Mouse (Mus musculus) forebrain, embryonic 16.5 days (tissue): ENCODE data around the gene Gna11. TPM values are rescaled to one million over a fixed set of nuclear protein-coding genes. Genes with fewer than 3 reads are reported as not detected.

Source experiments
- ATAC-seq: fragments of 200-750 bp; cut with Nextera tagmentation; 2 replicates; pipeline ENCODE4 v1.8.0; 2017; ENCODE audit warnings: mild to moderate bottlenecking, moderate library complexity
- H3K27ac ChIP-seq: fragments of 300-500 bp; sonication (generic); 2 replicates; pipeline ENCODE4 v1.5.1; 2014; ENCODE audit warnings: low read length, control low read depth
- H3K27me3 ChIP-seq: fragments of 300-500 bp; sonication (generic); replicated peaks from 2 replicates; pipeline ENCODE4 v1.6.1; 2014; ENCODE audit warnings: low read length; ENCODE audit not compliant: control insufficient read depth, insufficient read depth
- H3K36me3 ChIP-seq: fragments of 300-500 bp; sonication (generic); 2 replicates; pipeline ENCODE4 v1.6.1; 2014; ENCODE audit not compliant: control insufficient read depth, insufficient read depth
- H3K4me1 ChIP-seq: fragments of 300-500 bp; sonication (generic); replicated peaks from 2 replicates; pipeline ENCODE4 v1.6.1; 2014; ENCODE audit warnings: low read length; ENCODE audit not compliant: control insufficient read depth, insufficient read depth
- H3K4me2 ChIP-seq: fragments of 300-500 bp; sonication (generic); 2 replicates; pipeline ENCODE4 v1.6.1; 2014; ENCODE audit warnings: mild to moderate bottlenecking, low read length, control low read depth
- H3K4me3 ChIP-seq: fragments of 300-500 bp; sonication (generic); replicated peaks from 2 replicates; pipeline ENCODE4 v1.5.1; 2014; ENCODE audit warnings: mild to moderate bottlenecking, low read length, control low read depth
- H3K9ac ChIP-seq: fragments of 300-500 bp; sonication (generic); replicated peaks from 2 replicates; pipeline ENCODE4 v1.6.1; 2014; ENCODE audit warnings: low read depth, low read length, control low read depth
- H3K9me3 ChIP-seq: fragments of 300-500 bp; sonication (generic); 2 replicates; pipeline ENCODE4 v1.6.1; 2016; ENCODE audit warnings: low read length; ENCODE audit not compliant: control insufficient read depth
- WGBS: fragments of 180-500 bp; shearing (Covaris S2); extraction: QIAGEN DNeasy Blood & Tissue Kit; methylation state at CpG from one replicate; pipeline ENCODE4 v1.1.7; 2014; 5-methylcytosine and 5-hydroxymethylcytosine counted together
- polyA plus RNA-seq: library from polyadenylated mRNA; unstranded; fragments of >200 nt; fragmentation: Nextera tagmentation; extraction: Ambion mirVana; gene quantifications from 2 replicates; pipeline ENCODE4 v1.2.1, GENCODE M21; 2015

The Gna11 gene
- polyA plus RNA-seq, 1 experiment from 2014 or later = 112 TPM

- Histone ChIP-seq H3K36me3 (no peaks in the 10 kb centered on the region), H3K9ac (peak overlapping the region; percentile 46), H3K4me3 (peak overlapping the region; percentile 48), H3K27ac (no peak overlapping the region), H3K9me3 (no peaks in the 10 kb centered on the region), H3K4me1 (peaks cover 4% of the 10 kb centered on the region; the same call in 1 of the 2 replicates), H3K4me2 (peak overlapping the region; percentile 72), H3K27me3 (no peaks in the 10 kb centered on the region)
- peak; percentile 42 for ATAC-seq
- WGBS = 5% methylated on average over 36 of the region's 36 CpGs
Observed at GRCm38 (mm10) chr10:81502658-81503057, 42.3 kb downstream of the Gna11 start.

DNA sequence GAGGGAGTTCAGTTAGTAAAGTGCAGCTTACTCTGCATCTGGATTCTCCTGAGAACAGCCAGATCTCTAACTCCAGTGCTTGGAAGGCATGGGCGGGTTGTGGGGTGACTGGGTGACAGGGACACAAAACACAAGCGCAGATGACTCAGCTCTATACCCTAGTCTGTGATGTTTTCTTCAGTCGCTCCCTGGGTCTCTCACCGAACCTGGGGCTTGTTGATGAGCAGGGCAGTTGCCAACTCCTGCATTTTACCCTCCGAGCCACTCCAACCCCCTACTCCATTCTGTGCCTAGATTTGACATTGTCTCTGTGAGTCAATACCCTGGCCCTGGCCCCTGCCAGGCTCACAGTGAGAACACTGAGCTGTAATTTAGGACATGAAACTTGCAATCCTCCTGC, 43.1 kb downstream of the Gna11 start:
- peaks cover 8% of the 10 kb centered on the region for H3K4me1 ChIP-seq
- 85% methylated on average over 5 of the region's 5 CpGs for WGBS
- H3K4me3 ChIP-seq = no peak overlapping the region
- H3K27ac ChIP-seq = no peak overlapping the region
- H3K36me3 ChIP-seq = no peaks in the 10 kb centered on the region
- no peak overlapping the region for H3K9ac ChIP-seq
- no peak for ATAC-seq
- H3K27me3 ChIP-seq = no peaks in the 10 kb centered on the region
- no peaks in the 10 kb centered on the region for H3K9me3 ChIP-seq
- H3K4me2 ChIP-seq = no peak overlapping the region

DNA sequence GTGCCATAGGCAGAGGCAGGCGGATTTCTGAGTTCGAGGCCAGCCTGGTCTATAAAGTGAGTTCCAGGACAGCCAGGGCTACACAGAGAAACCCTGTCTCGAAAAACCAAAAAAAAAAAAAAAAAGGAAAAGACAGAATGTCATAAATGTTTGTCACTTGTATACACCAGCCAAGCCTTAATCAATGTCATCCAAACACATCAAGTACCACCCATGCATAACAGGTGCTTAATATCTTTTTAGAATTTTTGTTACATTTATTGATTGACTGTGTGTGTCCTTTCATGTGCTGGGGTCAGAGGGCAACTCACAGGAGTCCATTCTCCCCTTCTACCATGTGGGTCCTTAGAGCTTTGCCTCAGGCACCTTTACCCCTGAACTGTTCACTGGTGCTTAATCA, 45.0 kb downstream of the Gna11 start, which contains the start of gene S1pr4:
Gene S1pr4 (minus strand): TSS at position 101 of the 400 bp plus-strand sequence.
- Histone ChIP-seq H3K36me3 (no peaks in the 10 kb centered on the region), H3K4me1 (peaks cover 14% of the 10 kb centered on the region), H3K9me3 (no peaks in the 10 kb centered on the region), H3K4me3 (no peak within 1 kb of the TSS), H3K27me3 (no peaks in the 10 kb centered on the region), H3K9ac (no peak within 1 kb of the TSS), H3K4me2 (no peak within 1 kb of the TSS), H3K27ac (no peak within 1 kb of the TSS)
- 86% methylated on average over 3 of the region's 3 CpGs for WGBS
- no peak for ATAC-seq

DNA sequence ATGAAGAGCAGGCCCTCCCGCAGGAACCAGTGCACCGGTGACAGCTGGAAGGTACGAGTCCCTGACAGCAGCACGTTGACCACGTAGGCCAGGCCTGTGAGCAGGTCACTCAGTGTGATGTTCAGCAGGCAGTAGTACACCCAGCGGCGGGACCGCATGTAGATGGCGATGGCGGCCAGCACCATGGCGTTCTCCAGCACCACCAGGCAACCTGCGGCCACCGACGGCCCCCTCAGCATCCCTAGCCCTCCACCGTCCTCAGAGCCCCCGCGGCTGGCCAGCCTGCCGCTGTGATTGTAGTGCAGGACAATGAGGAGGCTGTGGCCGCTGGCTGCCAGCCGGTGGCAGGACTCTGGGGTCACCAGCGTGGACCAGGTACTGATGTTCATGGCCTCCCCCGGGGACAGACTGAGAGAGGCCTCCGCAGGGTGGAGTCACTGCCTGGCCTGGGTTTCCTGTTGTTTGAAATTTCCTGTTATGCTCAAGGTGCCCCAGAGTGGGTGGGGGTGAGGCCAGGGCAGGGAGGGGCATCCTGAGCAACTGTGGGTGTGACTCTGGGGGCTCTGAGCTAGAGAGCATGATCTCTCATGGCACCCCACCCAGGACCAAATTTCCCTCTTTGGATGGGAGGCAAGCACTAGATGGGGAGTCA, 45.6 kb downstream of the Gna11 start:
- Histone ChIP-seq H3K9ac (no peak overlapping the region), H3K9me3 (no peaks in the 10 kb centered on the region), H3K27me3 (no peaks in the 10 kb centered on the region), H3K4me1 (peaks cover 21% of the 10 kb centered on the region), H3K4me3 (no peak overlapping the region), H3K4me2 (no peak overlapping the region), H3K27ac (no peak overlapping the region), H3K36me3 (no peaks in the 10 kb centered on the region)
- ATAC-seq = no peak
- 79% methylated on average over 23 of the region's 23 CpGs for WGBS

GRCm38 (mm10) chr10:81498316-81499249, 46.4 kb downstream of the Gna11 start:
- Histone ChIP-seq H3K4me3 (no peak overlapping the region), H3K36me3 (no peaks in the 10 kb centered on the region), H3K9ac (no peak overlapping the region), H3K27ac (no peak overlapping the region), H3K4me1 (peaks cover 23% of the 10 kb centered on the region), H3K9me3 (no peaks in the 10 kb centered on the region), H3K4me2 (no peak overlapping the region), H3K27me3 (no peaks in the 10 kb centered on the region)
- ATAC-seq = no peak
- 86% methylated on average over 38 of the region's 38 CpGs for WGBS

GRCm38 (mm10) chr10:81497401-81498270, 47.4 kb downstream of the Gna11 start:
- Histone ChIP-seq H3K27me3 (no peaks in the 10 kb centered on the region), H3K9me3 (no peaks in the 10 kb centered on the region), H3K9ac (no peak overlapping the region), H3K36me3 (0 out of 2 replicates have a peak, but pooled peaks cover 3% of the 10 kb centered on the region), H3K4me2 (peak overlapping the region; percentile 65), H3K27ac (no peak overlapping the region), H3K4me1 (peaks cover 19% of the 10 kb centered on the region), H3K4me3 (no peak overlapping the region)
- WGBS = 82% methylated on average over 17 of the region's 17 CpGs
- ATAC-seq = no peak

GRCm38 (mm10) chr10:81496969-81497368, 48.0 kb downstream of the Gna11 start:
- Histone ChIP-seq H3K27me3 (no peaks in the 10 kb centered on the region), H3K9ac (peak overlapping the region; percentile 49), H3K4me3 (peak overlapping the region; percentile 75), H3K4me1 (peaks cover 19% of the 10 kb centered on the region), H3K36me3 (0 out of 2 replicates have a peak, but pooled peaks cover 3% of the 10 kb centered on the region), H3K9me3 (no peaks in the 10 kb centered on the region), H3K4me2 (peak overlapping the region; percentile 65), H3K27ac (peak overlapping the region; percentile 71)
- ATAC-seq = no peak
- WGBS = 37% methylated on average over 4 of the region's 4 CpGs

- no peaks in the 10 kb centered on the region for H3K9me3 ChIP-seq
- ATAC-seq = peak; percentile 98
- H3K36me3 ChIP-seq = 0 out of 2 replicates have a peak, but pooled peaks cover 3% of the 10 kb centered on the region
- peak within 1 kb of the TSS; percentile 75 for H3K9ac ChIP-seq
- H3K27me3 ChIP-seq = no peaks in the 10 kb centered on the region
- peak within 1 kb of the TSS; percentile 71 for H3K27ac ChIP-seq
- H3K4me2 ChIP-seq = peak within 1 kb of the TSS; percentile 77
- H3K4me1 ChIP-seq = peaks cover 19% of the 10 kb centered on the region
- peak within 1 kb of the TSS; percentile 75 for H3K4me3 ChIP-seq
- under 1% methylated on average over 43 of the region's 45 CpGs for WGBS
Observed at GRCm38 (mm10) chr10:81496264-81496901, 48.6 kb downstream of the Gna11 start, which contains the start of gene Ncln. Gene Ncln (minus strand): TSS chr10:81496392.
